Mouse (Mus musculus): ENCODE measurements at regions not wholly inside any gene's neighbourhood (a gene's known extent, or its start where the extent isn't known, plus 50 kb on each side); places are given as distances from the start of the nearest gene placed in this dataset.

- TF ChIP-seq CTCF (IDR thresholded peaks at IDR 0.05; ENCODE audit: extremely low read depth, insufficient read depth, low read length) (no peak), POLR2A (IDR thresholded peaks at IDR 0.05; ENCODE audit: extremely low read depth, insufficient read depth, low read length) (no peak)
Observed at GRCm38 (mm10) chr15:25117980-25118379, 295.6 kb downstream of the Basp1 start.
